Mouse (Mus musculus) liver (tissue): ENCODE results near the gene Rce1.
"Not testable (repeated sequence)": the region's sequence is repeated elsewhere in the genome, so short reads cannot be mapped to it uniquely, and the experiment has no call there.

Experiments
- DNase-seq: peaks from one replicate; pipeline ENCODE4 v3.0.0-alpha.2; 2020; ENCODE audit warnings: mixed read lengths

Gene Rce1

DNA sequence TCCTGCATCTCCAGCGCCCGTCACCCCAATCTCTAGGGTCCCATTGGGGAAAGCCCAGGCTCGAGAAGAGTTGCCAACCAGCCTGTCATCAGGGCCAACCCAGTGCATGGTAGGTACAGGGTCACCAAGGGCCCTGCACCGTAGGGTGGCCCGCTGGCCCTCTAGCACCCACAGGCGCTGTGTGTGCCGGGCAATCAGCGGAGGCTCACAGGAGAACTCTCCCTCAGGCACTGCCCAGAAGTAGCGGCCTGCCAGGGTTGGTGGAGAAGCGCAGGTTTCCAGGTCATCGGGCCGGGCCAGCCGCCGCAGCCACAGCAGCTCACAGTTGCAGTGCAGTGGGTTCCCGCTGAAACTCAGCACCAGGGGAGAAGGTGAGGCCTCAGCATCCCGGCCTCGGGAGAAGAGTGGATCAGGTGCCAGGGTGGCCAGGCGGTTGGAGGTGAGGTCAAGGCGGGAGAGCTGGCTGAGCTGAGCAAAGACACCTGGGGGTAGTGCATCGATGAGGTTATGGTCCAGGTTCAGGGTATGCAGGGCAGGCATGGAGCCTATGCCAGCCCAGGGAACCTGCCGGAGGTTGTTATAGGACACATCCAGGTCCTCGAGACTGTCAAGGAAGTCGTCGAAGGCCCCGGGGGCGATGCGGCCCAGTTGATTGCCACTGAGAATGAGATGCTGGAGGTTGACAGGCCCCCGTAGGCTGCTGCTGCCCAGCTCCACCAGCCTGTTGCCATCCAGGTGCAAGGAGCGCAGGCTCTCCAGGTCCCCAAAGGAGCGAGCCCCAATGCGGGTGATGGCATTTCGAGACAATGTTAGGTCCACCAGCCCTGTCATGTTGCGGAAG lies 11.8 kb downstream of the Rce1 start:
- no peak for DNase-seq

DNA sequence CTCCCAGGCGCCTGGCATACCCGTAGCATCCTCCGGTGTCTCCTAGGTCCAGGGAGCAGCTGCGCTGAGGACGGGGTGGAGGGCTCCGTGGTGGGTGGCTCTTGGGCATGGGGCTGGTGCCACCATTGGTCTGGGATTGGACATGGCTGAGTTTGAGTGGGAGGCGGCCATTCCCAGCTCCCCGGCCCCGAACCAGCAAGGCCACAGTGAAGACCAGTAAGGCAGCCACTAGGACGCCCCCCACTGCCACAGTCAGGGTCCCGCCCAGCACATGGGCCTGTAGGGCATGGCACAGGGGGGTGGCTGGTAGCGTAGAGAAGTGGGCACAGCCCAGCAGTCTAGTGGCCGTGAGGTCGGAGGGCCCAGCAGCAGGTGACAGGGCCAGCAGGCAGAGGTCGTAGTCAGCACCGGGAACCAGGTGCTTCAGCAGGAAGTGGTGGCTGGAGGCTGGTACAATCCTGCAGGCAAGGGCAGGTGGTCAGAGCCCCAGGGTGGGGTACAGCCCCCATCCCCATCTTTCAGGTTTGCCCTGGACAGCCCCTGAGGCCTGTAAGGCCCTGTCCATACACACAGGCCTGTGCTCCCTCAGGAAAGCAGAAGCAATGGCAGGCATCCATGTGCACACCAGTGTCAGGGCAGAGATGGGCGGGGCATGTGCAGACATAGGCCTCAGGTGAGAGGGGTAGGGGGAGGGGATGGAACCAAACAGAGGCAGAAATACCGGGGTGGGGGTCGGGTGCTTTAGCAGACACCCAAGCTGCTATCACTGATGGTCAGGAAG lies 13.1 kb downstream of the Rce1 start:
- DNase-seq: no peak

DNA sequence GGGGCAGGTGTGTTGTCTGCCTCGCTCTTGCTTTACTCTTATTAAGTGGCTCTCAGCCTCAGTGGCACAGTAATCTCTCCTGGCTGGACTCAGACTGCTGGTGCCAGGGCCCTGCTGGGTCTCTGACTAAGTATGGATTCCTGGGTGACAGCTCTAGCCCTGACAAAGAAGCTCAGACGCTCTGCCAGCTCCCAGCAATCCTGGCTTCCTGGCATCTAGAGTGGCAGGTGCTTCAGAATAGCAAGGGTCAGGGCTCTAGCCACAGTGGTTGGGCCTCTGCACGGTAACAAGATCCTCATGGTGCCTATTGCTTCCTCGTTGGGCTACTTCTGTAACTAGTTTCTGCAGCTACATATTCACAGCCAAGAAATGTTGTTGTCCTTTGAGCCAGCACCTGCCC lies 15.3 kb downstream of the Rce1 start:
- no peak for DNase-seq

DNA sequence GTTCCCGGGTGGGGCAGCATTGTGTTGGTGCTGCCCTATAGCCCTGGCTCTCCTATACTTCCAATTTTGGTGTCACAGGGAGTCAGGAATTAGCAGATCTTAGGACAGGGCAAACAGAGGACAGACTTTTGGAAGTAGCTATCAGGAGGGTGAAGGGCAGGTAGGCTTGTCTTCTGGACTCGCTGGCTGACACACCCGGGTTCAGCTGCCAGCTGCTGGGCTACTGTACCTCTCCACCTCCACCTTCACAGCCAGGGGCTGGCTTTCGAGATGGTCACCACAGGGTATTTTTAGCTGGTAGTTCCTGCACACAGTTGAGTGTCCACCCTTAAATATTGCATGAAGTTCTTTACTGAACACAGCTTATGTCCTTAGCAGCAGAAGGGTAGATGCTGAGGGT lies 16.9 kb downstream of the Rce1 start:
- DNase-seq: no peak

DNA sequence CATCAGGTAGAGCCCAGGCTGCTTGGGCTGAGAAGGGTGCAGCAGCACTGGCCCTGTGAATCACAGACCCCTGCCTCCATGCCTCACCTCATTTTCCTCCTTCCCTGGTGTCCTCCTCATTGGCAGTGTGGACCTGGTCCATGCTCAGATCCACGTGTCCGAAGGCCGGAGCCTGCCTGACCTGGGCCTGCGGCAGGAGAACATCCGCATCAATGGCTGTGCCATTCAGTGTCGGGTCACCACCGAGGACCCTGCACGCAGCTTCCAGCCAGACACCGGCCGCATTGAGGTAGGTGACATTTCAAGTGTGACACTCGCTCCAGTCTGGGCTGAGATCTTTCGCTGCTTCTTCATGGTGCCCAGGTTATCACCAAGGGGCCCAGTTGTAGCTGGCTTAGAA lies 18.0 kb downstream of the Rce1 start:
- DNase-seq: no peak

DNA sequence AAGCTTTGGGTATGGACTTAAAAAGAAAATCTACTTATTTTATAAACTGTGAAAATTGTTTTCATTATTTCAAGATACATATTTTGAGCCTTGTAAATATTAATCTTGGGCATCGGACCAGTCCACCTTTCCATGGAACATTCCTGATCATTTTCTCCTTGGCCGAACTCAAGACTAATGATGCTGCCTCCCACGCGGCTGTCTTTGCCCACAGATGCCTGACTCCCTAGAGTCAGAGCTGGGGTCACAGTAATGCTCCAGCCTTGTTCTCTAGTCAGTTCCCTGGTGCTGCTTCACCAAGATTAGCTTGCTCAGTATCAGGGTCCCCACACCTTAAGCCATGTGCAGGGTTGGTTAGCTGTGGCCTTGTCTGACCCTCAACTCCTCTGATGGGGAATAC lies 19.8 kb downstream of the Rce1 start:
- no peak for DNase-seq

DNA sequence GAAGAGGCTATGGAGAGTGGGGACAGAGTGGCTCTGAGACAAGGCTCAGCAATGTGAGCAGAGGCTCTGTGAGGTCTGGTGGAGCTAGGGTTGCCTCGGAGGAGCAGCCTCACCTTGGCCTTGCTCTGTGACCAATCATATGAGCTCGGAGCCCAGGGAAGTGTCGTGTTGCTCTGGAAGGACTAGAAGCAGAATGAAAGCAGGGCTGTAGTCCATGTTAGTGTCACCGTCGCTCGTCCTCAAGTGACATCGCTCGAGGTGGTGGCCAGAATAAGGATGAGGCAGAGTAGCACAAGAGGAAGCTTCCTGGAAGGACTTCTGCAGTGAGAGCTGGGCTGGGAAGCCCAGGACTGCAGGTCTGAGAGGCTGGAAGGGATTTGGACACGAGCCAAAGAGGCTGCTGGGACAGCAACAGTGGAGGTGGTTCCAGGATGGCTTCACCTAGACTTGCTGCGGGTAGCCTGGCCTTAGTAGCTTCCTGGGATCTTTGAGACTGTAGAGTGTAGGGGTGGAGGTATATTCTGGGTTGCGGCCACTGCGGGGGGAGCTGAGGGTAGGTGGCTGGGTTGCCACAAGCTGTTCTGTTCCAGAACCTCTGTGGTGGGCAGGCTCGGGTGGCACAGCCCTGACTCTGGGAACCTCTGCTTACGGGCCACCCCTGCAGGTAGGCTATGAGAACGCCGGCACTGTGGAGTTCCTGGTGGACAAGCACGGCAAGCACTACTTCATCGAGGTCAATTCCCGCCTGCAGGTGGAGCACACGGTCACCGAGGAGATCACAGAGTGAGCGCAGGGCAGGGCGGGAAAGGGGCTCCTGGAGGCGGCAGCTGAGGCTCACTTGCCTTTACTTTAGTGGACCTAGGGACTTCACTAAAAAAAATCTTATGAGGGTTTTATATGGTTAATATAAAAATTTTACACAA lies 21.4 kb downstream of the Rce1 start:
- peak; percentile 58 for DNase-seq

DNA sequence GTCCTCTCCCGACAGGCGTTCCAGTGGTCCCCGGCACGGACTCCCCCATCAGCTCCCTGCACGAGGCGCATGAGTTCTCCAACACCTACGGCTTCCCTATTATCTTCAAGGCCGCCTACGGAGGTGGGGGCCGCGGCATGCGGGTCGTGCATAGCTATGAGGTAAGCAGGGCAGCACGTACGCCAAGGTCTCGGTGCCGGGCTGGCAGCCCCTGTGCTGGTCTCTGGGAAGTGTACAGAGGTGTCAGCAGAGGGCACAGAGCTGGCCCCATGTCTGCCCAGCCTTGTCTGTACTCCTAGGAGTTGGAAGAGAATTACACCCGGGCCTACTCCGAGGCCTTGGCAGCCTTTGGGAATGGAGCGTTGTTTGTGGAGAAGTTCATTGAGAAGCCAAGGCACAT lies 23.0 kb downstream of the Rce1 start:
- no peak for DNase-seq

DNA sequence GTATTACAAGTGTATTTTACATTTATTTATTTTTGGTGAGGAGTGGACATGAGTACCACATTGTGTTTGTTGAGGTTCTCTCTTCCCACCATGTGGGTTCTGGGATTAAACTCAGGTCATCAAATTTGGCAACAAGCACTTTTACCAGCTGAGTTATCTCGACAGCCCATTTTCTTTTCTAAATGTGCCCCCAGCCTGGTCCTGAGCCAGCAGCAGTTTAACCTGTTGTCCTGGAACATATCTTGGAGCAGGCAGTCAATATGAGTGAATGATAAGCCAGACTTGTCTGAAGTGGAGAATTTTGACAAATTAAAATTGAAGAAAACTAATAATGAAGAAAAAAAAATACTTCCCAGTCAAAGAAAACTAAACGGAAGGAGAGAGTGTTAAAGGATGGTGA lies 29.4 kb downstream of the Rce1 start:
- DNase-seq: no peak

DNA sequence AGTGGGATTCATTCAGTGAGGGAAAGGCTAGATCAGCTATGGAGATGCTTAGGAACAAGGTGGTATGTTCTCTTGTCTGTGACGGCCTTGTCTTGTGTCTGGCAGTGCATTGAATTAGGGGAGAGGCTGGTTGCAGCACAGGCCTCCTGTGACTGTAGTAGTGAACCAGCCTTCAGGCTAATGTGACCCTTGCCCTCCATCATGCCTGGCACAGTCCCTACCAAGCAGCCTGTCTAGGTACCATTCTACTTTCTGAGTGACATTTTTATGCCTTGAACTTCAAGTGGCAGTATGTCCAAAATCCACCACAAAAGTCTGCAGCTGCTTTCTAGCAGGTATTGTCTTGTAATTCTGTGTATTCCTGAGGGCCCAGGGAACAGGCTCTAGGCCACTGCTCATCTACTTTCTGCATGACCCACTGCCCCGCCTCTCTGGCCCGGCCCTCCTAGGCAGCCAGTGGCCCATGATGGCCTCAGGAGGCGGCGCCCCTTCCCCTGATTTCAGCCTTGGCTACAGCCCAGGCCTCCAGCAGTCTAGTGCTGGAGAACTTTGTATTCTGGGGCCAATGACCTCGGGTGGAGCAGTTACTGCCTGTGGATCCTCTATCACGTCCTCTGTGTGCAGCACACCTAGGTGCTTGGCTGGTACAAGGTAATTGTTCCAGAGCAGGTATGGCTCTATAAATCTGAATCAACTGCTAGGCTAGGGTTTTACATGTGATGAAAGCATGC lies 31.5 kb downstream of the Rce1 start:
- peak; percentile 35 for DNase-seq

DNA sequence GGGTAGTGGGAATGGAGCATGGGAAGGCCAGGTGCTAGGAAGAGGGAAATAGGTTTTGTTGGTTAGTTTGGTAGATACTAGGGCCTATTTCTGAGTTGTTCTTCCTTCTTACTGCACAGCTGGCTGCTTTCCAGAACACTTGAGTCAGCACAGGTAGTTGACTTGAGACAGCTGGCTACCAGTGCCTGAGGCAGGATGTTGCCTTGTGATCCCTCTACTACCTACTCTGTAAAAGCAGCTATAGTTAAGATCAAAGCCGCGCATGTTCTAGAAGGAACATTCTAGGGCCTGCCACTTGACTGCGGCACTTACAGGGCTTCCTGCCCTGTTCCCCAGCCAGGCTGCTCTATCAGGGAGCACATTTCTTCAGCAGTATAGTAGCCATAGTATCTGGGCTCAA lies 35.4 kb downstream of the Rce1 start:
- DNase-seq: no peak

DNA sequence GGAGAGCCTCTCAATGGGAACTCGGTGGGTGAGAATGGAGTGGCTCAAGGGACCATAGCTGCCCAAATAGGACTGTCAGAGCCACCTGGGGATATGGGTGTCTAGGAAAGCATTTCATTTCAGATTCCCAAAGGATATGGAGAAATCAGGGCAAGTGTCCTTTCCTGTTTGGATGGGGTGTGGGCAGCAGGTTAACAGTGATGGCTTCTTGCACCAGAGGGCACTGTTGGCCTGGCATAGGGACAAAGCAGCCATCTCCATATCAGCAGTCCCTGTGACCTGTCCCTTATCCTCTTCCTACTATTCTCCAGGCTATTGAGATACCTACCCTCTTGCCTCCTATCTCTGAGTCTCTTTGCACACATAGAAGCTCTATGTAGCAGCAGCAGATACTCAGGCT lies 36.4 kb downstream of the Rce1 start:
- DNase-seq: no peak

DNA sequence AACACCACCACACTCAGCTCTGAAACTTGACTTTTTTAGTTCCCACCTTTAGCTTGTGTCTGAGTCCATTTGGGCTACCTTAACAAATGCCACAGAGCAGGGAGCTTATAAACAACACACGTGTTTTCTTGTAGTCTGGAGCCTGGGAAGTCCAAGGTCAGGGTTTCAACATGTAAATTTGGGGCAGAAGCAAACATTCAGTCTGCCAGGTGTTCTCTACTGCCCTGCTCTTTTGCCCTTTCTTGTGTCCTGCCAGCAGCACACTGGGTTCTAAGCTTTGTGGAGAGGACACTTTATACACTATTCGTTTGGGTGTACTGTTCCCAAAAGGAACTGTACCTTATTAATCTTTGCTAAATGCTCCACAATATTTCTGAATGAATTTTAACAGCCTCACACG lies 37.0 kb downstream of the Rce1 start:
- no peak for DNase-seq

DNA sequence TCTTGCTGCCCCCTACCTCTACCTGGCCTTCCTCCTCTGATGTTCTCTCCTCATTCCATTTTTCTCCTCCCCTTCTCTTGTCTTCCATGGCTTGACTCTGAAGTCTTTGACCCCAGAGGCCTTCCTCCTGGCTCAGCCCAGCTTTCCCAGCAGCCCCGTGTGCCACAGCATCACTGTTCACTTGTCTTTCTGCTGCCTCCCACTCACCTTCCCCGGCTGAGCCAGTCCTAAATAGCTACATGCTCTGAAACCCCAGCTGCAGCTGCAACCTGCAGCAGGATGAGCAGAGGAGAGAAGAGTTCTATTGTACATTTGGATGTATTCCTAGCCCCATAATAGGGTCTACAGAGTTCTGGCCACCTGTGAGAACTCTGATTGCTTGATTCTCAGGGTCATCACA lies 38.0 kb downstream of the Rce1 start:
- no peak for DNase-seq

DNA sequence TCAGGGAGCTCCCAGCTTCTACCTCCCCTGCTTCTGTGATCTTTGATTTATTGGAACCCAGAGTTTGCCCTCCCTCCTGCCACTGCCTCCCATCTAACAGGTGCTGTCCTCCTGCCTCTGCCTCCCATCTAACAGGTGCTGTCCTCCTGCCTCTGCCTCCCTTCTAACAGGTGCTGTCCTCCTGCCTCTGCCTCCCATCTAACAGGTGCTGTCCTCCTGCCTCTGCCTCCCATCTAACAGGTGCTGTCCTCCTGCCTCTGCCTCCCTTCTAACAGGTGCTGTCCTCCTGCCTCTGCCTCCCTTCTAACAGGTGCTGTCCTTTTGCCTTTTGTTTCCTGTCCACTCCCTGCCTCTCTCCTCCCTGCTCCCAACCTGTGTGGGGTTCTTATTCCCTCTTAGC lies 38.7 kb downstream of the Rce1 start:
- DNase-seq: not testable (repeated sequence)

DNA sequence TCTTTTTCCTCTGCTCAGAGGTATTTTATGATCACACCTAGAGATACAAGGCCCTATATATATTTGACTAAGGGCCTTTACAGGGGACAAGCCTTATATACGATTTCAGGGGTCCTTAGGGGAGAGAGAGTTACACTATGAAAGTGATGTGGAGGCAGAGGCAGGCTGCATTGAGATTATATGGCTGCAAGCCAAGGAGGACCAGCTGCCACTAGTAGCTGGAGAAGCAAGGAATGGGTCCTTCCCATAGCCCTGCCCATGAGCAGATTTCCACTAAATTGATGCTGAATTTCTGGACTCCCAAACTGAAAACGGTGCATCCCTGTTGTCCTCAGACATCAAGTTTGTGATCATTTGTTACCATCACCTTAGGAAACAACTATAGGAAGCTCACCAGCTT lies 41.6 kb downstream of the Rce1 start:
- DNase-seq: no peak

DNA sequence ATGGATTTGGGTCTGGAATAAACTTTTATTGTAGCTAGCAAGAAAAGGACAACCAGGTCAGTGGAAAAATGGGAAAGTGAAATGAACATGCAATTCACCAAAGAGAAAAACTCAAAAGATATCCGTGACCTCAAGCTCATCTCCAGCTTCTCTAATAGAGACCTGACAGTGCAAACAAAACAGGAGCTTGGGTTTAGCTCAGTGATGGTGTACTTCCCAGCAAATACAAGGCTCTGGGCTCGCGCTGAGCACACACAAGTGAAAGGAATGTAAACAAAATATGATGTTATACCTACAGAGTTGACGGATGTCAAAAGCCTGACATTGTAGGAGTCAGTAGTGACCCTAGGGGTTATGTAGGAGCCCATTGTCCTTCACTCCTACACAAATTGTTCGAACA lies 46.1 kb downstream of the Rce1 start:
- no peak for DNase-seq

DNA sequence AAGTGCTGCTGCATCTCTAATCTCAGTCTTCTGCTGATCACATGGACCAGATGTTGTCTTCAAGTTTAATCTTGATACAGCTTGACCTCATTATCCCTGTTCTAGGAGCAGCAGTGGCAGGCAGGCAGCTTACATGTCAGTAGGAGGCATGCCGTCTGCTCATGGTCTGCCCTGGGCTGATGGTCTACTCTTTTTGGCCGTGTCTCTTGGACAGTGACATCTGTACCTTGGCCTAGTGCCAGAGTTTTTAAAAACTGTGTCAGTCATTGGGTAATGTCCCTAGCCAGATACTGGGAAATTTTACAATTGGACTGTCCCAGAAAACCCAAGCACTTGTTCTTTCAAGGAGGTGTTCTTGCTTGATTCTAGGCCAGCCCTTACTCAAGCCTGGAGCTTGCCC lies 46.6 kb downstream of the Rce1 start:
- no peak for DNase-seq

DNA sequence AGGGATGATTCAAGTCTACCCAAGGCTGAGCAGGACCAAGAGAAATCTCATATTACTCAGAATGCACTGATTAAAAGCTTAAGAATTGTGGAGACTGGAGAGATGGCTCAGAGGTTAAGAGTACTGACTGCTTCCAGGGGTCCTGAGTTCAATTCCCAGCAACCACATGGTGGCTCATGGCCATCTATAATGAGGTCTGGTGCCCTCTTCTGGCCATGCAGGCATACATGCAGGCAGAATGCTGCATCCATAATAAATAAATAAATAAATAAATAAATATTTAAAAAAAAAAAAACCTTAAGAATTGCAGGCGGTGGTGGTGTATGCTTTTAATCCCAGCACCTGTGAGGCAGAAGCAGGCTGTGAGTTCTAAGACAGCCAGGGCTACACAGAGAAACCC lies 52.2 kb downstream of the Rce1 start:
- no peak for DNase-seq
